Mouse (Mus musculus) cerebellum, postnatal 4 days (tissue): ENCODE results near the gene Galnt3.
A peak's percentile ranks its signal among the peaks of the same experiment; 100 is the strongest.

Experiments used
- DNase-seq, 2 experiments: peaks; one replicate each; pipeline ENCODE4 v3.0.0; 2022; ENCODE audit warnings: low spot score in 2 of 2, mixed read lengths in 1 of 2

The Galnt3 gene

GRCm38 (mm10) chr2:66124591-66125271, at the start of gene Galnt3:
Galnt3 (minus strand) TSS chr2:66124994.
- peak in 1 of 2 experiments; percentile 12 for DNase-seq

- no peak for DNase-seq
Measured at GRCm38 (mm10) chr2:66173134-66173533, 48.3 kb upstream of the Galnt3 start.

- DNase-seq, result no peak
Measured at GRCm38 (mm10) chr2:66171643-66172042, 46.8 kb upstream of the Galnt3 start.

GRCm38 (mm10) chr2:66170721-66171120, 45.9 kb upstream of the Galnt3 start:
- no peak for DNase-seq

DNA sequence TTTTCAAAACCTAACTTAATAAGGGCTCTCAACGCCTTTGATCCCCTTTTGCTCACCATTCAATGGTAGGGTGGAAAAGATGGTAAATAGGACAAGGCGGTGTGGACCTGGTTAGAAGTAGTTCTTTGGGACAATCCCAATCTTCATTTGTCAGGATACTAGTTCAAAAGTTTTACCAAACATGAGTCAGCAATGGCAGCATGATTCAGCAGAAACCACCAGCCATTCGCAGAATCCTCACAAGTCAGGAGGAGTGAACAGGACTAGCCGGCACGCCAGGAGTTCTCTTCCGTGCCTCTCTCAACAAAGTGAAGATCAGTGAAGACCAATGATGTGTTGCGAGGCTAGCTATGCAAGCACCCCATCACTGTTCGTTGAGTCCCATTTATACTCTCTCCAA, 40.2 kb upstream of the Galnt3 start:
- DNase-seq, result no peak

- no peak for DNase-seq
Measured at GRCm38 (mm10) chr2:66158140-66158915, 33.5 kb upstream of the Galnt3 start.

DNA sequence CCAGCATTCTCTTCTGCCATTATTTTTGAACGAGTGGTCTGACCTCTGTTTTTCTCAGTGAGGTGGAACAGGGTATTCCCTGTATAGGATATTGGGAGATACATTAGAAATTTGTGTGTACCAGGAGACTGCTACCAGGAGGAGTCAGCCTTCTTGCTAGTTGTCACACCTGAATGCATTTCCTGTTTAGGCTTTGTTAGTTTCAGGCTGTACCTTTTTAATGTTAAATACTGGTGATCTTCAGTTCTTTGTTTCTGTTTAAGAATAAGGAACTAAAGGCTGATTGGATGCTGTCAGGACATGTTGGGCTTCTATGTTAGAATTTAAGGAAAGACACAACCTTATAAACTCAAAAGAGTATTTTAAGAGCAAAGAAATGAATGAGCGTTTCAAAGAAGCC, 26.6 kb upstream of the Galnt3 start:
- no peak for DNase-seq

DNA sequence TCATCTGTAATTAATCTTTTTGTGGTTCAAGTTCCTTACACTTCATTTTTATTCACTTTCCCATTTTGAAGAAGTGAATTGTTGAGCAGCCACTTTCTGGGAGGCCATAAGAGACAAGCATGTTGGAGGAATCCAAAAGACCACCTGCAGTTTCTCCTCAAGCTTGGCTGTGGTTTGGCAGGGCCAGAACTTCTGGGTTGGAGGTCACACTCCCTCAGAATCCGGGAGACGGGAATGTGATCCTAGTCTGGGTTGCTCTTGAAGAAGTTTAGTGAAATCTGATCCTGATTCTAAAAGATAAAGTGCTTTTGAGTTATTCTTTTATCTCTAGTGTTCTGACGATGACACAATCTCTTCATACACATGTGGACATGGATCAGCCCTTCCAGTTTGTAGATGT, 25.7 kb upstream of the Galnt3 start:
- DNase-seq, result no peak

- DNase-seq, result no peak
Measured at GRCm38 (mm10) chr2:66148654-66149230, 23.9 kb upstream of the Galnt3 start.

DNA sequence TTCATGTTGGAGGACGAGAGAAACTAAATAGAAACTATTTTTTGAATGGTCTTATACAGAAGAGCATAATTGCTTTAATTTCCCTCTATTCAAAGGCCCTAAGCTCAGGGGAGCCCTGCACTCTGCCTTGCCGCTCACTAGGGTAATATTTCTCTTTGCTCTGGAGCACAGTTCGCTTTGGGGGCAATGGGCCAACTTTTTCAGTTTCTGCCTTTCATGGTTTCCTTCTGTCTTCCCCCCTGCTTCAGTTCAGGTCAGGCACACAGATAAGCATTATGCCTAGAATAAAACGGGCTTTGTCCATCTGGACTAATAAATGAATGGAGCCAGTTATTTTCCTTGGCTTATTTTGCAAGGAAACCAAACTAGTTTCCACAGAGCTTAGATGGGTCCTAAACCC, 21.7 kb upstream of the Galnt3 start:
- DNase-seq, result no peak

DNA sequence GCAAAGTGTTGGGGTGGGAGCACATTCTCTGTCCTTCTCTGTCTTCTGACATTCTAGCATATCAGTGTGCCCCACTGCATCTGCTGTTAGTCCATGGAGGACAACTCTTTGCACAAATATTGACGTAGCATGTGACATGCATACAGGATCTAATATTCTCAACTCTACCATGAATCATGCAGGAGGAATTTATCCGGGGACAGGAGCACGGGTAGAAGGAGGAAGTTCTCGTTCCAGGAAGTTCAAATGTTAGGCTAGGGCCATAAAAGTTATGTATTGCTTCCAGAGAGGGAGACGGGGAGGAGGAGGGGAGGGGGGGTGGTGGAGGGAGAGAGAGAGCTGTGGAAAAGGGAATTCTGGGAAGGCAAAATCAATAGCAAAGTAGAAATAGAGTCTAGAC, 20.0 kb upstream of the Galnt3 start:
- no peak for DNase-seq

DNA sequence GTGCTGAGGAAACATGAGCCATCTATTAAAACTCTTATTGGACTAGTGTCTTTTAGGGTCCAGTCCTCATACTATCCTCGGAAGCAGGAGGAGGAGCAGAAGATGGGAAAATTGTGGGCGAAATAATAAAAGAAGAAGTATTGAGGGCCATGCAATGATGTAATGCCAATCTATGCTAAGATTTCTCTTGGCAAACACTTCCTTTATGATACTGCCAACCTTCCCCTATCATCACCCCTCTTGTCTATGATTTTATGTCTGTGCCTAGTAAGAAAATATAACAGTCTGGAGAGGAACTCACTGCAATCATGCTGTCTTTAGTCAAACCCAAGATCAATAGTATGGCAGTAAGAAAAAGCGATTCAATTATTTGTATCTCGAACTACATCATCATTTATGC, 18.5 kb upstream of the Galnt3 start:
- no peak for DNase-seq

- DNase-seq, result no peak
Measured at GRCm38 (mm10) chr2:66142711-66143110, 17.9 kb upstream of the Galnt3 start.

DNA sequence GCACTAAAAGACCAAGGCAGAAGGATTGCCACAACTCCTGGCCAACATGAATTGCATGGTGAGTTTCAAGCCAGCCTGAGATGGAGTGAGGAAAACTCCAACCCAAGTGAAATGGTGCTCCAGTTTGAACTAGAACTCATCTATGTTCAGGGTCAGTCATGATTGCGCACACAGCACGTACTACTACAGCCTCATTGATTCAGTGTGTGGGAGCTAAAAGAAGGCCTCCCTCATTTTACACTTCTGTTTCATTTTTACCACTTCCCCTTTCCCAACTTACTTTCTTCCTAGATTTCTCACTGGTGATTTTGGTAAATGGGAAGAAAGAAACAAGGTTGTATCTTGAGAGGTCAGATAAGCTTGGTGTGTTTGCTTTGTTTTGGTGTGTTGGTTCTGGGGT, 17.5 kb upstream of the Galnt3 start:
- DNase-seq, result no peak

DNA sequence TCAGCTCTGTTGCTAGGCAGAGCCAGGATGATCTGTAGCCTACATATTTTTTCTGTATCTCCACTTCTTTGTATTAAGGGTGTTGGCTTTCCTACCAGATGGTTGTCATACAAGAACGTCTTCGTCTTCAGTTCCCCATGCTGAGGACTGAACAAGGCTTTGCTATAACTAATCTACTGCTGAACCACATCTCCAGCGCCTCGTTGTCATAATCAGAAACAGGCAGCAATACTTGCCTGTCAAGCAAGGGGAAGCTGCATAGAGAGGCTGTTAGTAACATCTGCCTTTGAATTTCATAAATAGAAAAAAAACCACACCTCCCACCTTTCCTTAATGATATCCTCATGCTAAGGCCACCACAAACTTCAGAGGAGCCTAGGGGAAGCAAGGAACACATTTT, 15.5 kb upstream of the Galnt3 start:
- no peak for DNase-seq

DNA sequence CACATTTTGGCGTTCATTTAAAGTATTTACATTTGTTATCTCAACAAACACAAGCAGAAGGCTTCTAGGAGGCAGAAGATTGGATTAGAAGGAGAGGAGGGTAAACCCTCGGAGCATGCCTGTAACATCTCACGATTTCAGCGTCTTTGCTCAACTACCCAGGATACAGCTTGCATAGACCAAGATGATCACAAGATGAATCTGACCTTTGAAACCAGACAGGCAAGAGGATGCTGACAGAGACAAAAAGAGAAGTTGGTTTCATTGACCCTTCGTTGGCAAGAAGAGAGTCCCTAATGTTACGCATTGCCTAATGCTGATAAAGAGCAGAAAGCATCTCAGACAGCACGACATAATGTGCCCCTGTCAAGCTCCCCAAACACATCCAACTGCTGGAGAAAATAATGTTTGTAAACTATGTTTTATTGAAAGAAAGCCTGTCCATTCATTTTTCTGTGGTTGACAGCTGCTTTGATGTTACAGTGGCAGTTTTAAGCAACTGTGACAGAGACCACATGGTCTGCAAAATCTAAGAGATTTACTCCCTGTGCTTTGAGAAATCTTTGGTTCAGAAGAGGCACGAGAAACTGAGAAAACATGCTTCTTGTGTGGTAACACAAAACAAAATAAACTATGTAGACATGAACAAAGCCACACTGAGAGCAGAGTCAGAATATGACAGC, 7.2 kb upstream of the Galnt3 start:
- no peak for DNase-seq

DNA sequence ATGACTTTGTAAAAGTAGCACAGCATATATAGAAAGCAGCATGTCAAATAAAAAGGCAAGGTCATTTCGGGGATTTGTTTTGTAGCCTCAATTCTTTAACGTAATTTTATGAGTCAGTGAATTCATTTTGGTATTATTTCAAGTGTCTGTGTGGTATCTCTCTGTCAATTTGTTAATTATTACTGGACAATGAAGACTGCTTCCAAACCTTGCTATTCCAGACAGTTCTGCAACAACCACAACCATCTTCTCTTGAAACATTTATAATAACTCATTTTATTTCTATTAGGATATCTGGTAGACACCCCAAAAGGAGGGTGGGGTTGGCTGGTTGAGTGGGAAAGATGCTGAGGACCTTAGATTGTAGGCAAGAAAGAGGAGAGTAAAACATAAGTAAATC, 4.1 kb upstream of the Galnt3 start:
- DNase-seq, result no peak

DNA sequence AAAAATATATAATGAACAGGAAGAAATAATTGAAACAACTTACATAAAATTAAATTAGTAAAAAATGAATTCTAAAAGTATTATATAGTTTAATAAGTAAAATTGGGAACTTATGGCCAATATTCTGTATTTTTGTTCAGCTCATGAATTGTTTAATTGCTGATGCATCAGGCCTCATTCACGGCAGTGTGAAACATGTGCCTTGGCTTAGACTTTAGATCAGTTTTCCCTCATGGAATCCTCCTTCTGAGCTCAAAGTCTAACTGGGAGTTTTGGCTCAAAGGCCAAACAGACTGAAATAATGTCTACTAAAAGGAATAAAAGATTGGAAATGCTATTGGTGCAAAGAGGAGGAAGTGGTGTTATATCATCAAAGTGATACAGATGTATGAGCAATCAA, 2.7 kb upstream of the Galnt3 start:
- no peak for DNase-seq

DNA sequence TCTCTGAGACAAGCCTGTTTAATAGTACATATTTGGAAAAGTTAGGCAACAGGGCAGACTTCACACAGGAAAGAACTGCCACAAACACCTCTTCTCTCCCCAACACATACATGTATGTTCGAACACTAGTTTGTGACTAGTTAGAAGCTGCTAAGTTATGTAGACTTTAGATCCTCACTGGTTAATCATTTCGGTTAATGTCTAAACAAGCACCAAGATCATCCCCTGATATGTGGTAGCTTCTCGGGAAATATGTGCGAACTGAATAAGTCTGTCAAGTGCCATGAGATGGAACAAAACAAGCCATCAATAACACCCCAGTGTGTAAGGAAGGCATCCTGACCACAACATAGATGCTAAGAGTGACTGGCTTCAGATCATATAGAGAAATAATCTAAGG, 2.1 kb upstream of the Galnt3 start:
- DNase-seq, result no peak

DNA sequence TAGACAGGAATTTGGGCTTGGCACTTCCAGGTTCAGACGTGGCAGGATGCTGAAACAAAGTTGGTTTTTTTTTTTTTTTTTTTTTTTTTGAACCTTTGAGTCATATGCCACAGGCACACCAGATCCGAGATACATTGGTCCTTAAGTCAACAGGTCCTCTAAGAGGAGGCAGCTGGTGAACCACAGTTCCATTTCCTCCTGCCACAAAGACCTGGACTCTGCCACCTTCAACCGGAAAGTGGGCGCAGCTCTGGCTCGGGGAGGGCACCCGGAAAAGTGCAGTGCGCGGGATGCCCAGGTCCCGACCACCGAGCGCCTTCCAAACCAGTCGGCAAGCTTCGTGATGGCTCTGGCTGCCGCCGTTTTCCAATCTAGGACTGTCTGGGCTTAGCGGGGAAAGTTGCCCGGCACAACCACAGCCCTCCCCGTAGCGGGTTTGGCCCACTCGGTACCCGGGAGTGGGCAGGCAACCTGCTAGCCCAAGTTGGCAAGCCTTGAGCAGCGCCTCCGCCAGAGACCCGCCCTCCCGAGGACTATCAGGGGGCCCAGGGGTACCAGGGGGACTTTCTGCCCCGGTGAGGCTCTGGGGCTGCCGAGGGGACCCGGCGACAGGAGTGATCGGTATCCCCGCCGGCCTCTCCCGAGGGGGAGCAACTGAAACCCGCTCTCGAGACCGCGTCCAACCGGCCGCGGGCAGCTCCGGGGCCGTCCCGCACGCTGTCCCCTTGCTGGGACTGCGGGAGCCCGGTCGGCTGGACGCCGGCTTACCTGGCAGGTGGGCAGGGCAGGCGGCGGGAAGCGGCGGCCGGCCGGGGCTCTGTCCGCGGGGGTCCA, 821 bp downstream of the Galnt3 start:
- DNase-seq, result peak in 1 of 2 experiments; percentile 24

GRCm38 (mm10) chr2:66117686-66118085, 7.1 kb downstream of the Galnt3 start:
- peak in 1 of 2 experiments; percentile 6 for DNase-seq
